Mouse (Mus musculus) forebrain, postnatal 0 days (tissue): Measurements from ENCODE around the gene Ostm1. TPM values are rescaled to one million over a fixed set of nuclear protein-coding genes. Genes with fewer than 3 reads are reported as not detected.
A peak's percentile ranks its signal among the peaks of the same experiment; 100 is the strongest.

Source experiments
- ATAC-seq: fragments of 200-750 bp; cut with Nextera tagmentation; 2 replicates; pipeline ENCODE4 v1.8.0; 2017; ENCODE audit warnings: mild to moderate bottlenecking, moderate library complexity
- DNase-seq: peaks from one replicate; pipeline ENCODE4 v3.0.0-alpha.2; 2015
- H3K27ac ChIP-seq: fragments of 300-500 bp; sonication (generic); 2 replicates; pipeline ENCODE4 v1.5.1; 2014; ENCODE audit warnings: low read depth, mild to moderate bottlenecking, antibody characterized with exemption, low read length, moderate library complexity, mixed read lengths
- H3K27me3 ChIP-seq: fragments of 300-500 bp; sonication (generic); 2 replicates; pipeline ENCODE4 v1.6.1; 2014; ENCODE audit warnings: mild to moderate bottlenecking, low read length, mixed read lengths; ENCODE audit not compliant: insufficient read depth
- H3K36me3 ChIP-seq: fragments of 300-500 bp; sonication (generic); 2 replicates; pipeline ENCODE4 v1.6.1; 2014; ENCODE audit warnings: mild to moderate bottlenecking, moderate library complexity; ENCODE audit not compliant: insufficient read depth
- H3K4me1 ChIP-seq: fragments of 300-500 bp; sonication (generic); 2 replicates; pipeline ENCODE4 v1.6.1; 2014; ENCODE audit warnings: antibody characterized with exemption; ENCODE audit not compliant: insufficient read depth
- H3K4me2 ChIP-seq: fragments of 300-500 bp; sonication (generic); 2 replicates; pipeline ENCODE4 v1.6.1; 2014; ENCODE audit warnings: low read depth, mild to moderate bottlenecking, moderate library complexity
- H3K4me3 ChIP-seq: fragments of 300-500 bp; sonication (generic); 2 replicates; pipeline ENCODE4 v1.5.1; 2014; ENCODE audit warnings: low read depth, low read length, mixed read lengths
- H3K9ac ChIP-seq: fragments of 300-500 bp; sonication (generic); 2 replicates; pipeline ENCODE4 v1.6.1; 2014; ENCODE audit warnings: mild to moderate bottlenecking
- H3K9me3 ChIP-seq: fragments of 300-500 bp; sonication (generic); 2 replicates; pipeline ENCODE4 v1.6.1; 2016; ENCODE audit warnings: low read length
- CTCF ChIP-seq: sonication (generic); IDR thresholded peaks from 2 replicates; pipeline ENCODE4 v1.5.1; 2016; ENCODE audit warnings: antibody characterized with exemption, control low read depth, low read depth
- WGBS: fragments of 180-500 bp; shearing (Covaris S2); extraction: QIAGEN DNeasy Blood & Tissue Kit; methylation state at CpG from one replicate; pipeline ENCODE4 v1.1.7; 2014; 5-methylcytosine and 5-hydroxymethylcytosine counted together
- polyA plus RNA-seq: library from polyadenylated mRNA; unstranded; fragments of >200 nt; fragmentation: Nextera tagmentation; extraction: Ambion mirVana; gene quantifications from 2 replicates; pipeline ENCODE4 v1.2.1, GENCODE M21; 2015
- total RNA-seq: library from RNA; depleted of rRNA; stranded (reverse); fragments of >200 nt; gene quantifications from 2 replicates; pipeline ENCODE4 v1.2.3, GENCODE M21; 2014

Gene Ostm1
- total and polyA plus RNA-seq, 2 experiments from 2014 or later: 39.2 to 44.6 TPM

DNA sequence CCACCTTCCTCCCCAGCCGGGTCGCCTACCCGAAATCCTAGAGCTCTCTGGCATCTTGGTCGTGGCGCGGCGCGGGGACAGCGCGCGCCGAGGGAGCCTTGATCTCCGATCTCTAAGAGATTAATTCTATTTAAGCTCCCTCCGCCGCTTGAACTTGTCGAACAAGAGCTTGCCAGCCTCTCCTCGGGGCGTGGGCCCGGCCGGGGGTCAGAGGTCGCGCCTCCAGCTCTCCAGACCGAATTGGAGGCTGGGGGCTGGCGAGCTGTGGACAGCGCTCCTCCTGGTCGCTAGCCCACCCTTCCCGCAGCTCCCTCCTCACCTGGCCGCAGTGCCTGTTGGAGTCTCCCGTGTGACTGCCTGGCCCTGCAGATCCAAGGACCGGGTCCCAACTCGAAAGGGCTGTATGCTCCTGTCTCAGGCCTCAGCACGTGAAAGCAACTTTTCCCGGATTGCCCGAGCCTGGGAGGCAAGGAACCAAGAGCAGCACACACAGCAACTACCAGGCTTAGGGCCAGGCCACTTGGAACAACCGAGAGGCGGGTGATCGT is 888 bp downstream of the Ostm1 start:
- Histone ChIP-seq H3K36me3 (no peaks in the 10 kb centered on the region), H3K9ac (peak overlapping the region; percentile 49), H3K4me1 (peaks cover 9% of the 10 kb centered on the region), H3K9me3 (no peaks in the 10 kb centered on the region), H3K27ac (peak overlapping the region; percentile 71), H3K27me3 (peaks cover 5% of the 10 kb centered on the region; the same call in 1 of the 2 replicates), H3K4me2 (peak overlapping the region; percentile 75), H3K4me3 (peak overlapping the region; percentile 42)
- ATAC-seq: no peak
- no peak for TF ChIP-seq CTCF
- no peak for DNase-seq
- WGBS: 1% methylated on average over 37 of the region's 37 CpGs

DNA sequence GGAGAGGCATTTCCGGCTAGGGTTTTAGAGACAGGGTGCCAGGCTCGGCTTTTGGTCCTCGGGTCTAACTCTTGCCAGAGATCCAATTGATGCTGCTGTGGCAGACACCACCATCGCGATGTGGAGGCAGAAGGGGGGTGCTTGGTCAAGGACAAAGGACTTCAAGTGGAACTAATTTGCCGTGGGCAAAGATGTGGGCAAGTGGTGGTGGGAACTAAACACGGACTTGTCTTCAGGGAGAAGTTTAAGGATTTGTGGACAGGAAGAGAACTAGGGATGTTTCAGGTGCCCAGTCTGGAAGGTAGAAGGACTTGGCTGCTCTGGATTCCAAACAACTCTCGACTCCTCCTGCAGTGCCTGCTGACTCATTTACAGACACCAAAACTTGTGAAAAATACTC is 1.5 kb downstream of the Ostm1 start:
- DNase-seq (no peak), ATAC-seq (no peak)
- H3K4me3 ChIP-seq: peak overlapping the region; percentile 42
- no peak overlapping the region for H3K9ac ChIP-seq
- peaks cover 6% of the 10 kb centered on the region for H3K27me3 ChIP-seq
- H3K27ac ChIP-seq: peak overlapping the region; percentile 15; the same call in 1 of the 2 replicates
- WGBS: 4% methylated on average over 8 of the region's 8 CpGs
- no peak for TF ChIP-seq CTCF
- 0 out of 2 replicates have a peak, but pooled peaks cover 2% of the 10 kb centered on the region for H3K4me1 ChIP-seq
- peak overlapping the region; percentile 75 for H3K4me2 ChIP-seq
- H3K9me3 ChIP-seq: no peaks in the 10 kb centered on the region
- no peaks in the 10 kb centered on the region for H3K36me3 ChIP-seq

DNA sequence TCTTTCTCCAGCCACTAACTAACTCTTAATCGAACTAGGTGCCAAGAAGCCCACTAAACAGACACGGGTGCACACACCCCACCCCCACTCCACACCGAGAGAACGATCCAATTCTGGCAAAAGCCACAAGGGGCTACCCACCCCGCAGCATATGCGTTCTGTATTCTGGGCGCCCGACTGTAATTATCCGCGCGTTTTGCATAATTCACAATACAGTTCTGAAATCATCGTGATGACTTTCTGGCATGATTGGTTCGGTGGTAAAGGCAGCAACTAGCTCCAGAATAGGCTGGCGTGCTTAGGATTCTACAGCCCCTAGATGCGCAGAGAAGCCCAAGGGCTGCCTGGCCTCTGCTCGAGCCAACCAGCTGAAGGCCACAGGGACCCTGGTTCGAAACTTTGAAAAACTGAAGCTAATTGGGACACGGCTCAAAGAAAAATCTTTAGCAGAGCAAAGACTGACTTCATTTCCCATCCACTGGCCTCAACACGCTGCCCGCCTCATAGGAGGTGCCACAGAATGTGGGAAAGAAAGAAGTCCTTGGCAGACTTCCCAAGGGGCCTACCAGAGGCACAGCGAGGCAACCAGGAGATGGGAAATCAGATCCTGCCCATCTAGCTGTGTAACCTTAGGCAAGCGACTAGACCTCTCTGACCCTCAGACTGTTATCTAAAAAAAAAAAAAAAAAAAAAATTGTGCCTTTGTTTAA is 2.1 kb downstream of the Ostm1 start:
- peak; percentile 63 for DNase-seq
- Histone ChIP-seq H3K4me2 (peak overlapping the region; percentile 75), H3K4me1 (0 out of 2 replicates have a peak, but pooled peaks cover 2% of the 10 kb centered on the region), H3K9me3 (no peaks in the 10 kb centered on the region), H3K27ac (no peak overlapping the region), H3K27me3 (peaks cover 9% of the 10 kb centered on the region), H3K9ac (no peak overlapping the region), H3K4me3 (no peak overlapping the region), H3K36me3 (no peaks in the 10 kb centered on the region)
- no peak; the same call in 1 of the 2 replicates for TF ChIP-seq CTCF
- peak; percentile 30 for ATAC-seq
- WGBS: 8% methylated on average over 22 of the region's 22 CpGs

DNA sequence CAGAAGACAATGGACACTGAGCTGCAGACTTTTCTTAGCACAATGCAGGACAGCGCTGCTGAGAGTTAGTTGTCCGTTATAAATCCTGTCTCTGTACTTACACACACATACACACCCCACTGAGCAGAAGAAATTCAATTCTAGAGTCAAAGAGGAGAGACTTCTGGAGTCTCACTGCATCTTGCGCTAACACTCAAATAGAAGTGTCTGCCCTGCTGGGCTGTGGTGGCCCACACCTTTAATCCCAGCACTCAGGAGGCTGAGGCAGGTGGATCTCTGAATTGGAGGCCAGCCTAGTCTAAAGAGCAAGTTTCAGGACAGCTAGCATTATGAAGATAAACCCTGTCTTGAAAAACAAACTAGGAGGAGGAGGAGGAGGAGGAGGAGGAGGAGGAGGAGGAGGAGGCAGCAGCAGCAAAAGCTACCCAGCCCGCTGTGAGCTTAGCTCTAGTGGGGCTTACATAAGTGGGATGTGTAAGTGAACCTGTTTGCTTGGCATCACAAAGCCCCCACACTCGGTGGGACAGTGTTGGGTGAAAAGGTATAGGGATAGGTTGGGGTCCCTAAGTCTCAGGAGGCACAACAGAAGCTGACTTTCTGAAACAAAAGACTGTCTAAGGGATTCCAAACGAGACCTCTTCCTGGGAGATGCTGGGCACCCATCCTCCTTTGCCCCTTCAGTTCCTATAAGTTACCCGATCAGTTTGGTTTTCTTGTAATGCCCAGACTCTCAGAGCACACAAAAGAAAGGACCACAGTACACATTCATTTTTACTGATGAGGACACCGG is 4.5 kb downstream of the Ostm1 start:
- H3K4me2 ChIP-seq: no peak overlapping the region
- ATAC-seq: no peak
- 41% methylated on average over 8 of the region's 8 CpGs for WGBS
- H3K4me1 ChIP-seq: peaks cover 11% of the 10 kb centered on the region
- H3K9ac ChIP-seq: no peak overlapping the region
- H3K27ac ChIP-seq: no peak overlapping the region
- DNase-seq: no peak
- no peaks in the 10 kb centered on the region for H3K36me3 ChIP-seq
- no peak overlapping the region for H3K4me3 ChIP-seq
- H3K9me3 ChIP-seq: no peaks in the 10 kb centered on the region
- no peak for TF ChIP-seq CTCF
- H3K27me3 ChIP-seq: peaks cover 24% of the 10 kb centered on the region

DNA sequence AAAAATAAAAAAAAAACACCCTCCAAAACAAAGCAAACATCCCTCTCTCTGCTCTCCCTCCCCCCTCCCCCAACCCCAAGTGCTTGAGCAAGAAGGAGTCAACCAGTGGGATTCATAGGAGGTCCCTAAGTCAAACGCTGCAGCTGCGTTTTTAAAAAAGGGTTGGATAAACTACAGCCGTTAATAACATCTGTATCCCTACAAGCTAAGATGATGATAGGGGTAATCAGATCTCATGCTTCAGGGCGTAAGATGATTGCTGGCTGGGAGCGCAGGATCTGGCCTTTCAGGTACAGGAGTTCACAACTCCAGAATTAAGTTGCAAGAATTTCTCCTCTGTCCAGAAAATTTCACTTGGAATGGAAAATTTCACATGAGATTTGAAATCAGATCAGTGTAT is 5.9 kb downstream of the Ostm1 start:
- DNase-seq (no peak), ATAC-seq (no peak)
- no peak overlapping the region for H3K4me3 ChIP-seq
- no peaks in the 10 kb centered on the region for H3K9me3 ChIP-seq
- H3K9ac ChIP-seq: no peak overlapping the region
- peaks cover 11% of the 10 kb centered on the region for H3K4me1 ChIP-seq
- no peaks in the 10 kb centered on the region for H3K36me3 ChIP-seq
- 37% methylated on average over 5 of the region's 5 CpGs for WGBS
- no peak for TF ChIP-seq CTCF
- H3K27ac ChIP-seq: no peak overlapping the region
- peaks cover 25% of the 10 kb centered on the region for H3K27me3 ChIP-seq
- no peak overlapping the region for H3K4me2 ChIP-seq

DNA sequence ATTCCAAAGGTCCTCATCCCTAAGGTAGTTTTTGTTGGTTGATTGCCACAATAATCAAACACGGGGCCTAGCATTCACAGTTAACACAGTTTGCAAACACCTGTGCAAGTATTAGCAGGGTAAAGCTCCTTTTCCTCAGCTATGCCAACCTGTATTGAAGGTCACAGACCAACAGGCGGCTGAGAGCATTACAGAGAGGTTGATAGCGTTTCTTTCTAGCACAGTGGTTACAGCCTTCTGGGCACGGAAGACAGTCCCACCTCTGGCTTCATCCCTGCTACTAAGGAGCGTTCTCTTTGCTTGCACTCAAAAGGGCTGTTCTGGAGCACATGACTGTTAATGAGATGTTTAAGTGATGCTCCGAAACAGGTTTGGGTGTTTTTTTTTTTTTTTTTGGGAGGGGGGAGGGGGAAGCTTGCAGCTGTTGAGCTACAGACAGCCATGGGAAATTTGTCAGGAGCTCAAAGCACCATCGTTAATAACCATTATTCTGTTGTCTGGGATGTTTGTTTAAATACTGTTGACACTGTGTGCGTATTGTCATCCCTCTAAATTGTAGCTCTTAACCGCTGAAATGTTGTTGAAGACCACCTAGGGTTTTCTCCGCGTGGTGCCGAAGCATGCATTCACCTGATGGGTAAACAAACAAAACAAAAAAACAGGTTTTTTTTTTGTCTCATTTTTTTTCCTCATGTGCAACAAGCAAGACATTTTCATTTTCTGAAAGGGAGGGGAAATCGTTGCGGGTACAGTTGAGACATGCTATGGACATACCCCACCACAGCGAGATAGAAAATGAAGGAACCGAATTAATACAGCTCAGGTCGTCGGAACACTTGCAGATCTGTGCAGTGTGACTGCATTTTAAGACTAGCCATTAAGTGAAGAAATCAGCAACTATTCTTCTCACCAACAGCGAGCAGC is 6.9 kb downstream of the Ostm1 start:
- peak; percentile 52 for DNase-seq
- Histone ChIP-seq H3K9ac (no peak overlapping the region), H3K27ac (no peak overlapping the region), H3K9me3 (no peaks in the 10 kb centered on the region), H3K4me2 (peak overlapping the region; percentile 59), H3K36me3 (no peaks in the 10 kb centered on the region), H3K27me3 (peaks cover 28% of the 10 kb centered on the region), H3K4me1 (peaks cover 9% of the 10 kb centered on the region), H3K4me3 (peak overlapping the region; percentile 35)
- no peak for ATAC-seq
- no peak for TF ChIP-seq CTCF
- 8% methylated on average over 19 of the region's 19 CpGs for WGBS
